Mouse (Mus musculus): ENCODE results near the gene Dnajc13.

GRCm38 (mm10) chr9:104142805-104143204, 119.9 kb downstream of the Dnajc13 start:
- TF ChIP-seq CTCF (conservative IDR thresholded peaks at IDR 0.05; ENCODE audit: low read length) (no peak), NANOG (IDR thresholded peaks at IDR 0.05; ENCODE audit: borderline replicate concordance, low read length) (no peak)

Data from E14TG2a.4 (cell line).